Mouse (Mus musculus): Measurements from ENCODE around the gene Olfr1310. TPM values are rescaled to one million over a fixed set of nuclear protein-coding genes. Genes with fewer than 3 reads are reported as not detected.
"Not testable (repeated sequence)": the region's sequence is repeated elsewhere in the genome, so short reads cannot be mapped to it uniquely, and the experiment has no call there.

Olfr1310 gene
- total RNA-seq (2021), result not detected

DNA sequence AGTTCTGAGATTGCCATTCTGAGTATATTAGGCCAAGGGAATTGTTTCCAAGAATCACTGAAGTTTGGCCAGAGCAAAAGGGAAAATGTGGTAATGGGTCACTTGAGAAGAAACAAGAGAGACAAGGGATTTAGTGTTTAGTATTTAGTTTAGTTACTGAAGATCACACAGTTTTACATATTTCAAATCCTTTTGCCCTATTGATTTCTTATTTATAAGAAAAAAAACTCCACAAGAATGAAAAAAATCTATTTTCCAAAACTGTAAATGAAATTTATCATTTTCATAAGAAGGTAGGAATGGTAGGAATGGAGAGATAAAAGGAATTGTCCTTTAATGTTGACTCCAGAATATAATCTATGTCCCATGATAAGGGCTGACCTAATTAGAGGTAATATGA, at the start of gene Olfr1310:
Gene Olfr1310 (minus strand): TSS at position 101 of the 400 bp plus-strand sequence.
- no peak for DNase-seq (ENCODE audit: extremely low spot score in 1 of 2, low spot score in 2 of 2)
- intact Hi-C loops (cut with DNase I), result no loop called here

- intact Hi-C loops (cut with DNase I), result no loop called here
- DNase-seq (ENCODE audit: extremely low spot score in 1 of 2, low spot score in 2 of 2), result no peak
Observed at GRCm38 (mm10) chr2:112050138-112050537, 37.6 kb upstream of the Olfr1310 start, which contains the start of gene Olfr1312. Olfr1312 (minus strand) TSS chr2:112050238.

- DNase-seq (ENCODE audit: extremely low spot score in 1 of 2, low spot score in 2 of 2); intact Hi-C loops (cut with DNase I): not testable (repeated sequence)
Observed at GRCm38 (mm10) chr2:112026971-112027370, 14.5 kb upstream of the Olfr1310 start.

DNA sequence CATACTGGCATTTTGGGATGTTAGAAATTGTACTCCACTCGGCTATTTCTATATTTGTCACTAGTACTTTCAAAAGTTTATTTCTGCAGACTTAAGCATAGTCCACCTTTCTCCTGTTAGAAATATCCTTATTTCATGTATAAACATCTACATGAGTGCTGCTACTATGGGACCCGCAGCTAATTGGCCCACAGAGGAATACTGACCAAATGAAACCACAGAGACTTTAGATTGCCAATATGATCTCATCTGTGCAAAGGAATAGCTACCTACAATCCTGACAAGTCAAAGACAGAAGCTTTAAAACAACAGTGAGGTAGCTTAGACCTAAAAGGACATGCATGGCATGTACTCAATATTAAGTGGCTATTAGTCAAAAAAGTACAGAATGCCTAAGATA, 11.8 kb upstream of the Olfr1310 start, which contains the start of gene Olfr1311:
Gene Olfr1311 (minus strand): TSS at position 101 of the 400 bp plus-strand sequence.
- intact Hi-C loops (cut with DNase I), result no loop called here
- no peak for DNase-seq (ENCODE audit: extremely low spot score in 1 of 2, low spot score in 2 of 2)

- intact Hi-C loops (cut with DNase I), result no loop called here
- no peak for DNase-seq (ENCODE audit: extremely low spot score in 1 of 2, low spot score in 2 of 2)
Observed at GRCm38 (mm10) chr2:112014900-112015299, 2.4 kb upstream of the Olfr1310 start.

DNA sequence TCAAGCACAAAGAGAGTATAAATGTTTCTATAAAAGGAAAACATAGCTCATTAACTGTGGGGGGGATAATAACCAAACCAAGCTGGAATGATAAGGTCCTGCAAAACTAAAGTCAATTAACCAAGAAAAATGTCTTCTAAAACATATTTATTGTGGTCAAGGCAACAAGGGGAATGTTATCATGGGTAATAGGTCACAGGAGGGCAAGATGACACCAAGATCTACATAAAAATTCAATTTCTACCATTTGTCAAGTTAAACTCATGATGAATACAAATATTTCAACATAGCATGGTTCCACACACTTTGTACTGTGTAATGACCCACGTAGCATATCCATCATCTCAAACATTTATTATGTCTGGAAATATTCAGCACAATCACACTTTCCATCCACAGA, 22.3 kb downstream of the Olfr1310 start, which contains the start of gene Olfr1309:
Gene Olfr1309 (minus strand): TSS at position 101 of the 400 bp plus-strand sequence.
- intact Hi-C loops (cut with DNase I), result no loop called here

DNA sequence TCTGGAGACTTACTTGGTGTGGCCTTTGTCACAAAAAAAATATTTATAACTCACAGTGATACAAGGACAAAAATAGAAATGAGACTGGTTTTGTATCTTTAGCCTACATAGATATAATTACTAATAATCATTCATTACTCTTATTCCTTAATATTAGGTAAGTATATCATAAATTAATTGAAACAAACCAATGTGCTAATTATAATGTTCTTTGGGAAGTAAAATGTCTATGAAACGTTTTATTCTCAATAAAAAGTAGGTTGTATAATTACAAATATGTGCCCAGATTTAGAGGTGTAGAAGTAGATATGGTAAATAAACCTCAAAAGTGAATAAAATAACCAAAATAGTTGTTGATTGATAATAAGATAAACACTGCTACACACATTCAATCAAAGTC, 47.7 kb downstream of the Olfr1310 start, which contains the start of gene Olfr1308:
Gene Olfr1308 (minus strand): TSS at position 101 of the 400 bp plus-strand sequence.
- intact Hi-C loops (cut with DNase I), result no loop called here
- DNase-seq (ENCODE audit: extremely low spot score in 1 of 2, low spot score in 2 of 2), result no peak

More for the DNA sequence above, 22.3 kb downstream of the Olfr1310 start, which contains the start of gene Olfr1309:
- DNase-seq (ENCODE audit: extremely low spot score in 1 of 2, low spot score in 2 of 2), result no peak

Other genes starting within 250 kb of the Olfr1310 start
- gene Olfr1302, start 235.3 kb downstream of the Olfr1310 start, total RNA-seq (2021), result not detected
- not detected for gene Olfr1303, start 192.4 kb downstream of the Olfr1310 start, total RNA-seq (2021)
- not detected for gene Olfr1305, start 135.6 kb downstream of the Olfr1310 start, total RNA-seq (2021)
- gene Olfr1306, start 96.4 kb downstream of the Olfr1310 start, total RNA-seq (2021), result not detected
- gene Olfr1307, start 63.3 kb downstream of the Olfr1310 start, total RNA-seq (2021), result under 1 TPM in 1 of 2 experiments, not detected in 1; 0.04 TPM
- not detected for gene Olfr1308, start 47.8 kb downstream of the Olfr1310 start, total RNA-seq (2021)
- not detected for gene Olfr1309, start 22.4 kb downstream of the Olfr1310 start, total RNA-seq (2021)
- gene Olfr1311, start 11.7 kb upstream of the Olfr1310 start, total RNA-seq (2021), result not detected
- gene Olfr1312, start 37.5 kb upstream of the Olfr1310 start, total RNA-seq (2021), result not detected
- gene Olfr1313, start 65.1 kb upstream of the Olfr1310 start, total RNA-seq (2021), result not detected
- not detected for gene Olfr1314, start 84.1 kb upstream of the Olfr1310 start, total RNA-seq (2021)
- gene Olfr1315-ps1, start 102.7 kb upstream of the Olfr1310 start, total RNA-seq (2021), result not detected
- gene Olfr1316, start 122.3 kb upstream of the Olfr1310 start, total RNA-seq (2021), result not detected
- not detected for gene Olfr1317, start 127.6 kb upstream of the Olfr1310 start, total RNA-seq (2021)
- gene Olfr1318, start 141.5 kb upstream of the Olfr1310 start, total RNA-seq (2021), result not detected
- gene Lpcat4, start 226.8 kb upstream of the Olfr1310 start, total RNA-seq (2021), result 10 to 100 TPM; 77.4 to 82.7 TPM
- not detected for gene Nutm1, start 246.6 kb upstream of the Olfr1310 start, total RNA-seq (2021)
- gene Nop10, start 249.2 kb upstream of the Olfr1310 start, total RNA-seq (2021), result 10 to 100 TPM; 72.0 to 74.7 TPM